Mouse (Mus musculus): ENCODE measurements around the gene Zfp592.

- no peak for TF ChIP-seq CHD2 (IDR thresholded peaks at IDR 0.05; ENCODE audit: low read depth, low read length)
- TF ChIP-seq ZNF384 (IDR thresholded peaks at IDR 0.05; ENCODE audit: low read depth, low read length), result no peak
- no peak for TF ChIP-seq HCFC1 (IDR thresholded peaks at IDR 0.05; ENCODE audit: borderline replicate concordance, insufficient read depth, low read length)
- TF ChIP-seq ZC3H11A (IDR thresholded peaks at IDR 0.05; ENCODE audit: borderline replicate concordance, low read depth, low read length), result peak; percentile 40; the same call in 1 of the 2 replicates
Measured at GRCm38 (mm10) chr7:81073273-81073672, 79.8 kb downstream of the Zfp592 start.

Measured in ES-E14 (cell line).